Mouse (Mus musculus) NIH3T3 (cell line): ENCODE measurements around the gene Tmem110.

ENCODE experiments used
- DNase-seq: peaks from one replicate; pipeline ENCODE4 v3.0.0-alpha.2; 2012; ENCODE audit warnings: low read depth

Gene Tmem110

GRCm38 (mm10) chr14:30904307-30904706, 78.9 kb downstream of the Tmem110 start:
- peak; percentile 92 for DNase-seq

DNA sequence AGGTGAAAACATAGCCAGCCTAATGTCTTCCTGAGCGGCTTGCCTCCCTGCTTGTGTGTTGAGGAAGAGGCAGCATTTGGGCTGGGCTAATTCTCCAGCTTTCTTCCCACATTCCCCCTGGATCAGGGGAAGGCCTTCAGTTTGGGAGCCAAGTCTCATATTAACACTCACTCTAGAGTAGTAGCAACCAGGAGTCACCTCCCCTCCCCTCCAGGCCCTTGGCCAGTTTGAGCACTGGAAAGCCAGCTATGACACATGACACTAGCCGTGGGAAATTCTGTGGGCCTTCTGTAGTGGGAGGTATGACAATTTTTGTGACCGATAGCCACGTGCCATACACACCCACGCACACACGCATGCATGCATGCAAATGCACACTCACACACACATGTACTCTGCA, 80.6 kb downstream of the Tmem110 start:
- DNase-seq = no peak

DNA sequence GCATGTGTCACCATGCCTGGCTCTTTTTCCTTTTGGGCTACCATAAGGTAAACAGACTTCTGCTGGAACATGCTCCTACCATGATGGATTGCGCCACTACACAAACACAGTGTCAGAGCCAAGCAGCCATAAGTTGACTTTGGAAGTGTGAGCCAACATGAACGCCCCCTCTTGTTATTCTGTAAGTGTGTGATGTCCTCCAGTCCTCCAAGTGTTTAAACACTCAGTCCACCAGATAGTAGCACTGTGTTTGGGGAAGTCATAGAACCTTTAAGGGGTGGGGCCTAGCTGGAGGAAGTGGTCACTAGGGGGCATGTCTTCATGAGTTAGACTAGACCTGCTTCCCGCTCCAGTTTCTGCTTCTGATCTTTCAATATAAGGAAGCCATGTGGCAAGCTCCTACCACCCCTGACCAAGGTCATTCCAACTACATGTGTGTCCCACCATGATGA, 82.5 kb downstream of the Tmem110 start:
- peak; percentile 78 for DNase-seq

- DNase-seq = peak; percentile 62
These were observed 85.8 kb downstream of the Tmem110 start for GRCm38 (mm10) chr14:30911141-30911540.

- DNase-seq = no peak
These were observed 87.3 kb downstream of the Tmem110 start for GRCm38 (mm10) chr14:30912641-30913040.

DNA sequence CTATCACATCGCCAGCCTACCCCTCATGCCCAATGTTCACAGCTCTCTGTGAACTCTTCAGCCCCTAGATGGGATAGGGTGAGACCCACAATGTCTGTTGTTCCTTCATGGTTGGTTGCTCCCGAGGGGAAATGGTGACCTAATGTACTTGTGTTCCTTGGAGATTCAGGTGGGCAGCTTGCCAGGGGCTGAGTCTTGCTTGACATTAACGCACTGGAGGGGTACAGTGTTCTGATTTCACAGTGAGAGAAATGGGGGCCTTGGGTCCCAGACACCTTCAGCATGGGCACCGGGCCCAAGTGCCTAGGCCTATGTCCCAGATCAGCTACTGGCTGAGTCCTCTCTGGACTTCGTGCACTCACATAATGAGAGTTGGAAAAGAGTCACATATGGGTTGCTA, 88.0 kb downstream of the Tmem110 start:
- DNase-seq = no peak

GRCm38 (mm10) chr14:30916516-30916915, 91.1 kb downstream of the Tmem110 start:
- DNase-seq = peak; percentile 82

- DNase-seq = no peak
These were observed 96.8 kb downstream of the Tmem110 start for GRCm38 (mm10) chr14:30922053-30922670.

DNA sequence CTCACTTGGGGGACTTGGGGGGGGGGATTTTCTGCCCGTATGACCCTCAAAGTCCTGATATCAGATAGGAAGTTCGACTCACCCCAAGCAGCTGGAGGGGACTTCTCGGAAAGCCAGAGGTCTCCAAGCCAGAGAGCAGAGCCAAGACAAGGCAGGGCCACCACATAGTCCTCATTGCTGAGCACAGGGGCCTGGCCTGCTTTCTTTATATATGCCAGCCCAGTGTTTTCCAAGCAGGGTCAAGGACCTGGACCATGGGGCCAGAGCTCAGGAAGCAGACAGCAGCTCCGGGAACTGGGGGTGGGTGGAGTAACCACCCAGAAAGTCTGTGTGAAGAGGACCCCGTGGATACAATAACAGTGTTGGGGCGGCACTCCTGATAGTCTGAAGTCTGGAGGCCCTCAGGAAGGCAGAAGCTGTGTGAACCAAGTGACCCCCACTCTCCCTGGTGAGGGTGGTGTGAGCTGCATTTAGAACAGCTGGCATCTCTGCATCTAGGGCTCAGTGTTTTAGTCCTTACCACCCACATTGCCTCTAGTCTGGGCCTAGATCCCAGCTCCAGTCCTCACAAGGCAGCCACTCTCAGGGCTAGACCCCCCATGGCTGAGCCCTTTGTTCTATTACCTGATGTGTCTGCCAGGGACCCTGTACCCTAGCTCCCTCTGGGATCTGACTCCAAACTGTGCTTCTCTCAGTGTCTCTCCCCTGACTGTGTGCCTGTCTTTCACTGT, 98.2 kb downstream of the Tmem110 start, which contains the start of gene Itih3:
Gene Itih3, minus strand, starts transcription at position 386 of the 731 bp plus-strand sequence.
- DNase-seq = no peak

GRCm38 (mm10) chr14:30925492-30925891, 100.1 kb downstream of the Tmem110 start:
- no peak for DNase-seq
